Mouse (Mus musculus) midbrain, embryonic 16.5 days (tissue): ENCODE measurements around the gene Slc1a7. TPM values are rescaled to one million over a fixed set of nuclear protein-coding genes. Genes with fewer than 3 reads are reported as not detected.

Experiments
- ATAC-seq: fragments of 200-750 bp; cut with Nextera tagmentation; 2 replicates; pipeline ENCODE4 v1.8.0; 2017; ENCODE audit warnings: moderate TSS enrichment
- H3K27ac ChIP-seq: fragments of 300-500 bp; sonication (generic); 2 replicates; pipeline ENCODE4 v1.5.1; 2014; ENCODE audit warnings: mild to moderate bottlenecking, low read length, mixed read lengths
- H3K27me3 ChIP-seq: fragments of 300-500 bp; sonication (generic); 2 replicates; pipeline ENCODE4 v1.6.1; 2014; ENCODE audit warnings: low read depth, low read length, mixed read lengths; ENCODE audit not compliant: control insufficient read depth, insufficient read depth
- H3K36me3 ChIP-seq: fragments of 300-500 bp; sonication (generic); 2 replicates; pipeline ENCODE4 v1.6.1; 2014; ENCODE audit warnings: mild to moderate bottlenecking, low read length, moderate library complexity, mixed read lengths; ENCODE audit not compliant: control insufficient read depth, insufficient read depth
- H3K4me1 ChIP-seq: fragments of 300-500 bp; sonication (generic); 2 replicates; pipeline ENCODE4 v1.6.1; 2014; ENCODE audit warnings: mild to moderate bottlenecking, low read length, mixed read lengths; ENCODE audit not compliant: control insufficient read depth, insufficient read depth
- H3K4me2 ChIP-seq: fragments of 300-500 bp; sonication (generic); 2 replicates; pipeline ENCODE4 v1.6.1; 2014; ENCODE audit warnings: mild to moderate bottlenecking, low read length, mixed read lengths
- H3K4me3 ChIP-seq: fragments of 300-500 bp; sonication (generic); 2 replicates; pipeline ENCODE4 v1.5.1; 2014; ENCODE audit warnings: low read depth, mild to moderate bottlenecking, low read length, moderate library complexity, mixed read lengths
- H3K9ac ChIP-seq: fragments of 300-500 bp; sonication (generic); 2 replicates; pipeline ENCODE4 v1.6.1; 2014; ENCODE audit warnings: low read depth, low read length, mixed read lengths
- H3K9me3 ChIP-seq: fragments of 300-500 bp; sonication (generic); replicated peaks from 2 replicates; pipeline ENCODE4 v1.6.1; 2014; ENCODE audit warnings: mild to moderate bottlenecking, low read length, mixed read lengths; ENCODE audit not compliant: control insufficient read depth, poor library complexity, severe bottlenecking
- WGBS: fragments of 180-500 bp; shearing (Covaris S2); extraction: QIAGEN DNeasy Blood & Tissue Kit; methylation state at CpG from one replicate; pipeline ENCODE4 v1.1.7; 2014; 5-methylcytosine and 5-hydroxymethylcytosine counted together
- polyA plus RNA-seq: library from polyadenylated mRNA; unstranded; fragments of >200 nt; fragmentation: Nextera tagmentation; extraction: Ambion mirVana; gene quantifications from 2 replicates; pipeline ENCODE4 v1.2.1, GENCODE M21; 2015

The Slc1a7 gene
- polyA plus RNA-seq, 1 experiment from 2014 or later: not detected

- no peaks in the 10 kb centered on the region for H3K4me1 ChIP-seq
- H3K27me3 ChIP-seq: no peaks in the 10 kb centered on the region
- 80% methylated on average over 3 of the region's 3 CpGs for WGBS
- no peaks in the 10 kb centered on the region for H3K36me3 ChIP-seq
- no peak for ATAC-seq
- H3K9ac ChIP-seq: no peak overlapping the region
- H3K9me3 ChIP-seq: no peaks in the 10 kb centered on the region
- H3K4me3 ChIP-seq: no peak overlapping the region
- H3K27ac ChIP-seq: no peak overlapping the region
- no peak overlapping the region for H3K4me2 ChIP-seq
Measured at GRCm38 (mm10) chr4:108016321-108016720, 48.2 kb downstream of the Slc1a7 start.

GRCm38 (mm10) chr4:108017839-108018238, 49.7 kb downstream of the Slc1a7 start:
- no peaks in the 10 kb centered on the region for H3K27me3 ChIP-seq
- no peaks in the 10 kb centered on the region for H3K4me1 ChIP-seq
- no peak overlapping the region for H3K27ac ChIP-seq
- no peak overlapping the region for H3K4me3 ChIP-seq
- H3K9ac ChIP-seq: no peak overlapping the region
- 84% methylated on average over 7 of the region's 7 CpGs for WGBS
- ATAC-seq: no peak
- no peak overlapping the region for H3K4me2 ChIP-seq
- no peaks in the 10 kb centered on the region for H3K9me3 ChIP-seq
- H3K36me3 ChIP-seq: no peaks in the 10 kb centered on the region

- ATAC-seq: no peak
- no peaks in the 10 kb centered on the region for H3K27me3 ChIP-seq
- H3K36me3 ChIP-seq: no peaks in the 10 kb centered on the region
- no peak overlapping the region for H3K4me3 ChIP-seq
- 65% methylated on average over 10 of the region's 10 CpGs for WGBS
- H3K9me3 ChIP-seq: no peaks in the 10 kb centered on the region
- H3K27ac ChIP-seq: no peak overlapping the region
- no peak overlapping the region for H3K9ac ChIP-seq
- H3K4me2 ChIP-seq: no peak overlapping the region
- no peaks in the 10 kb centered on the region for H3K4me1 ChIP-seq
Measured at GRCm38 (mm10) chr4:108018241-108018923, 50.2 kb downstream of the Slc1a7 start.

DNA sequence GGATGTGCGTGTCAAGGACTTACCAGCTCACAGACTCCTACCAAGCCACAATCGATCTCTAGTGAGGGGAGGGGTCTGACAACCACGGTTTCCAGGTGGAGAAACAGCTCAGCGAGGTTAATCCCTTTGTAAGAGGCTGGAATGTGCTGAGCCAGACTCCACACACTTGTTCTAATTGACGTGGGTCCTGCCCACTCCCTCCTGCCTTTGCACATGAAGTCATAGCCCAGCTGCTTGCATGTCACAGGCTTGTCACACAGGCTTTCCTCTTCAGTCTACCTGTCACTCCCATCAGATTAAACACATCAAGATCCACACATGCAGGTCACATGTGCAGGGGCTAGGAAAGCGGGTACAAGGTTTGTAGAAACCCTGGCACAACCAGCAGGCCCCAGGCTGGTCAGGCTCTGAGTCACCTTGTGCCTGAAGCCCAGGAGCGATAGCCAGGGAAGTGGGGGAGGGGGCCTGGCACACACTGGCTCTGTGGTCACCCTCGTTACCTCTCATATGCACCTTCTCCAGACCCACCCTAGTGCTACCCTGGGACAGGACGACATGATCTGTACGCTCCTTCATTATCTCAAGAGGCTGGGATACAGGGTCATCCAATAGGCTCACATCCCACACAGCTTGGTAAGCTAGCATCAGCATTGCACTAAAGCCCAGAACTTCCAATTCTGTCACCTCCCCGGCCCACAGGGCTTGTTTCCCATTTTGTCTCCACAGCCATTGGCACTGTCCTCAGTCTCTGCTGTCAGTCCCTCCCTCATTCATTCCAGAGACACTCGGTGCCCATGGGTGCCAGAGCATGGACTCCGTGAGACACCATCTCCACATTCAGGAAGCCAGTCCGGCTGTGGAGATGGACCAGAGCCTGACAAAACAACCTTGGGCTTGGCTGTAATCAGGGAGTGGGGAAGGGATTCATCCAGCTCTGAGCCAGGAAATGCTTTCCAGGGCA, 51.1 kb downstream of the Slc1a7 start:
- no peaks in the 10 kb centered on the region for H3K27me3 ChIP-seq
- ATAC-seq: peak; percentile 33; the same call in 1 of the 2 replicates
- WGBS: 46% methylated on average over 14 of the region's 14 CpGs

DNA sequence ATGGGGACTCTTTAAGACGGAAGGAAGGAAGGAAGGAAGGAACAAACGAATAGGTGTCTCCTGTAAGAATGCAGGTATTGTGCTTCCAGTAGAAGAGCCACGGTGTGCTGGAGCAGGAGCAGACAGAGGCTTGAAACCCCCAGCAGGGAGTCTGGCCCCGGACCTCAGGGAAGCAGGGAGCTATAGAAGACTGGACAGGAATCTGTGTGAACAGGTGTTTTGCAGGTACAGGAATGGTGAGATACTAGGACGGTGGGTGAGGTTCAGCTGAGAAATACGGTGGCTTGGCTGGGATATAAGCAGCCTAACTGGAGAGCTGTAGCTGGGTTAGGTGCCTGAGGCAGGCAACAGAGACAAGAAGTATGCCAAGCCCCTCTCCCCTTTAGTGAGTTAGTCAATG, 52.0 kb downstream of the Slc1a7 start:
- ATAC-seq: no peak
- Histone ChIP-seq H3K27ac (no peak overlapping the region), H3K36me3 (no peaks in the 10 kb centered on the region), H3K4me1 (no peaks in the 10 kb centered on the region), H3K9me3 (no peaks in the 10 kb centered on the region), H3K4me2 (no peak overlapping the region), H3K4me3 (no peak overlapping the region), H3K9ac (no peak overlapping the region), H3K27me3 (no peaks in the 10 kb centered on the region)
- WGBS: 83% methylated on average over 6 of the region's 6 CpGs

More for the DNA sequence above, 51.1 kb downstream of the Slc1a7 start:
- H3K27ac ChIP-seq: no peak overlapping the region
- H3K4me2 ChIP-seq: no peak overlapping the region
- H3K9ac ChIP-seq: no peak overlapping the region
- H3K4me1 ChIP-seq: no peaks in the 10 kb centered on the region
- H3K4me3 ChIP-seq: no peak overlapping the region
- H3K36me3 ChIP-seq: no peaks in the 10 kb centered on the region
- H3K9me3 ChIP-seq: no peaks in the 10 kb centered on the region

DNA sequence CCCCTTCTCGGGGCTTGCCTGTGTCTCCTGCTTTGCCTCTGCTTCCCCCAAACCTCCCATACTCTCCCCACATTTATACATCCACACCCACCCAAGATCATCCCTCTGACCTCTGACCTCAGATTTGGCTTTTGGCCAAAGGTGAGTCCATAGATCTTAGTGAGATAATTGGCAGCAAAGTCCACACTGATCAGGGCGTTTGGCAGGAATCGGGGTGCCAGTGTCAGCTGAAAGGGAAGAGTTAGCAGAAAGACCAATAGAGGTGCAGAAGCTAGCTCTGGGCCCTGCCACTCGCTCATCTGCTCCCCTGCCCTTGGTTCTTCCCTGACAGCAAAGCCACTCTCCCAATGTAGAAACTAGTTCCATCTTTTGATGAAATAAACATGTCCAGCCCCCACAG, 55.1 kb downstream of the Slc1a7 start:
- 82% methylated on average over 4 of the region's 4 CpGs for WGBS
- H3K4me2 ChIP-seq: no peak overlapping the region
- H3K9me3 ChIP-seq: no peaks in the 10 kb centered on the region
- no peak overlapping the region for H3K4me3 ChIP-seq
- H3K9ac ChIP-seq: no peak overlapping the region
- H3K4me1 ChIP-seq: no peaks in the 10 kb centered on the region
- H3K27me3 ChIP-seq: no peaks in the 10 kb centered on the region; the same call in 1 of the 2 replicates
- no peak for ATAC-seq
- no peak overlapping the region for H3K27ac ChIP-seq
- H3K36me3 ChIP-seq: no peaks in the 10 kb centered on the region

DNA sequence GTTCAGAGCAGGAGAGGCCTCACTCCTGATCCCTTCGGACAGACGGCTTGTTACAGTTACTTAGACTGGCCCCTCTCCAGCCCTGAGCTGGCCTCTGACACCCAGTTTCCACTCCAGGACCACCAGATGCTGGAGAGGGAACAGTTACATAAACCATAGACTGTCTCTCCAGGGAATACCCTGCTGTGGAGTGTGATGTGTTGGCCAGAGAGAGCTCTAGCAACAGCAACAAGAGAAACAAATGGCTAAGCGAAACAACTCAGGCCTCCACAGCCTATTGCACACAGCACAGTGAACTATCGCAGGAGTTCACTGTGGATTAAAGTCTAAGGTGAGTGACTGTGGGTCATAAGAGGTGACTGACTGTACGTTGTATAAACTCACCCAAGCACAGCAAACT, 56.5 kb downstream of the Slc1a7 start:
- WGBS: 57% methylated on average over 5 of the region's 5 CpGs
- Histone ChIP-seq H3K36me3 (no peaks in the 10 kb centered on the region), H3K4me1 (no peaks in the 10 kb centered on the region), H3K9me3 (no peaks in the 10 kb centered on the region), H3K27me3 (peaks cover 3% of the 10 kb centered on the region), H3K27ac (no peak overlapping the region), H3K9ac (no peak overlapping the region), H3K4me2 (no peak overlapping the region), H3K4me3 (no peak overlapping the region)
- no peak for ATAC-seq

GRCm38 (mm10) chr4:108025269-108025668, 57.1 kb downstream of the Slc1a7 start:
- Histone ChIP-seq H3K4me1 (no peaks in the 10 kb centered on the region), H3K36me3 (no peaks in the 10 kb centered on the region), H3K9ac (no peak overlapping the region), H3K4me2 (no peak overlapping the region), H3K4me3 (no peak overlapping the region), H3K9me3 (no peaks in the 10 kb centered on the region), H3K27ac (no peak overlapping the region), H3K27me3 (peaks cover 10% of the 10 kb centered on the region)
- no peak for ATAC-seq
- 13% methylated on average over 10 of the region's 10 CpGs for WGBS

DNA sequence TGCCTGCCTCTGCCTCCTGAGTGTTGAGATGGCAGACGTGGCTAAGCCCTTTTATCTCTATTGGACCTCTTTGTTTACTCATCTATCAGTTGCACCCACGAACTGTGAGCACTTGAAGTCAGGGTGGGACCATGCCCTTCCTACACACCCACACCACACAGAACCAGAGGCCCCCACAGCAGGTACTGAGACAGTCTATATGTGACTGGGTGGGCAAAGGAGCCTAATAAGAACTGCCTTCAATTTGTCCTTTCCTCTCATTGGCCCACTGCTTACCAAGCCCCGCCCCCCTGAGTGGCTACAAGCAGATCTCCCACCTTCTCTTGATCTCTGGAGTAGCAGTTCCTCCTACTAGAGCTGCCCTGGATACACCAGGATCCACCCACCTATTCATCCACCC, 58.1 kb downstream of the Slc1a7 start:
- H3K27ac ChIP-seq: no peak overlapping the region
- peaks cover 16% of the 10 kb centered on the region for H3K27me3 ChIP-seq
- 32% methylated on average over 3 of the region's 3 CpGs for WGBS
- peaks cover 6% of the 10 kb centered on the region for H3K4me1 ChIP-seq
- no peaks in the 10 kb centered on the region for H3K36me3 ChIP-seq
- no peak overlapping the region for H3K9ac ChIP-seq
- no peak overlapping the region for H3K4me3 ChIP-seq
- H3K9me3 ChIP-seq: no peaks in the 10 kb centered on the region
- no peak overlapping the region for H3K4me2 ChIP-seq
- ATAC-seq: no peak
